Mouse (Mus musculus): ENCODE results near the gene Gm10447. TPM values are rescaled to one million over a fixed set of nuclear protein-coding genes. Genes with fewer than 3 reads are reported as not detected.
A peak's percentile ranks its signal among the peaks of the same experiment; 100 is the strongest.

The Gm10447 gene
- polyA plus RNA-seq, 1 experiment = not detected

- TF ChIP-seq POLR2A (IDR thresholded peaks at IDR 0.05; ENCODE audit: borderline replicate concordance, low read depth, low read length) (no peak), CTCF (IDR thresholded peaks at IDR 0.05; ENCODE audit: low read depth, low read length) (no peak)
- H3K4me1 ChIP-seq (ENCODE audit: control insufficient read depth, insufficient read depth, low read length) = no peaks in the 10 kb centered on the region
- no peak overlapping the region for H3K27ac ChIP-seq (ENCODE audit: insufficient read depth, low read depth, low read length)
- H3K4me3 ChIP-seq (ENCODE audit: insufficient read depth, low read length) = peak overlapping the region; percentile 57
Observed at GRCm38 (mm10) chr11:53479171-53479782, 22.4 kb upstream of the Gm10447 start.

- H3K4me3 ChIP-seq (ENCODE audit: insufficient read depth, low read length) = peak overlapping the region; percentile 39
- no peak overlapping the region for H3K27ac ChIP-seq (ENCODE audit: insufficient read depth, low read depth, low read length)
- TF ChIP-seq POLR2A (IDR thresholded peaks at IDR 0.05; ENCODE audit: borderline replicate concordance, low read depth, low read length) (no peak), CTCF (IDR thresholded peaks at IDR 0.05; ENCODE audit: low read depth, low read length) (no peak)
- no peaks in the 10 kb centered on the region for H3K4me1 ChIP-seq (ENCODE audit: control insufficient read depth, insufficient read depth, low read length)
Observed at GRCm38 (mm10) chr11:53478383-53479170, 21.7 kb upstream of the Gm10447 start.

- no peak for TF ChIP-seq CTCF (IDR thresholded peaks at IDR 0.05; ENCODE audit: low read depth, low read length)
- no peak for TF ChIP-seq POLR2A (IDR thresholded peaks at IDR 0.05; ENCODE audit: borderline replicate concordance, low read depth, low read length)
- Histone ChIP-seq H3K4me1 (ENCODE audit: control insufficient read depth, insufficient read depth, low read length) (no peaks in the 10 kb centered on the region), H3K4me3 (ENCODE audit: insufficient read depth, low read length) (no peak overlapping the region), H3K27ac (ENCODE audit: insufficient read depth, low read depth, low read length) (no peak overlapping the region)
Observed at GRCm38 (mm10) chr11:53477833-53478232, 20.9 kb upstream of the Gm10447 start.

GRCm38 (mm10) chr11:53475620-53476019 lies 18.7 kb upstream of the Gm10447 start:
- TF ChIP-seq POLR2A (IDR thresholded peaks at IDR 0.05; ENCODE audit: borderline replicate concordance, low read depth, low read length) (no peak), CTCF (IDR thresholded peaks at IDR 0.05; ENCODE audit: low read depth, low read length) (no peak)
- Histone ChIP-seq H3K27ac (ENCODE audit: insufficient read depth, low read depth, low read length) (no peak overlapping the region), H3K4me1 (ENCODE audit: control insufficient read depth, insufficient read depth, low read length) (no peaks in the 10 kb centered on the region), H3K4me3 (ENCODE audit: insufficient read depth, low read length) (no peak overlapping the region)

- H3K27ac ChIP-seq (ENCODE audit: insufficient read depth, low read depth, low read length) = no peak overlapping the region
- TF ChIP-seq POLR2A (IDR thresholded peaks at IDR 0.05; ENCODE audit: borderline replicate concordance, low read depth, low read length) (no peak), CTCF (IDR thresholded peaks at IDR 0.05; ENCODE audit: low read depth, low read length) (no peak)
- no peak overlapping the region for H3K4me3 ChIP-seq (ENCODE audit: insufficient read depth, low read length)
- no peaks in the 10 kb centered on the region for H3K4me1 ChIP-seq (ENCODE audit: control insufficient read depth, insufficient read depth, low read length)
Observed at GRCm38 (mm10) chr11:53472709-53473108, 15.8 kb upstream of the Gm10447 start.

- TF ChIP-seq POLR2A (IDR thresholded peaks at IDR 0.05; ENCODE audit: borderline replicate concordance, low read depth, low read length) = no peak
- TF ChIP-seq CTCF (IDR thresholded peaks at IDR 0.05; ENCODE audit: low read depth, low read length) = peak; percentile 99
- H3K4me1 ChIP-seq (ENCODE audit: control insufficient read depth, insufficient read depth, low read length) = no peaks in the 10 kb centered on the region
- H3K4me3 ChIP-seq (ENCODE audit: insufficient read depth, low read length) = no peak within 1 kb of the TSS; the same call in 1 of the 2 replicates
- no peak within 1 kb of the TSS for H3K27ac ChIP-seq (ENCODE audit: insufficient read depth, low read depth, low read length)
Observed at GRCm38 (mm10) chr11:53469968-53470695, 13.2 kb upstream of the Gm10447 start, which contains the start of gene Gm9837. Gene Gm9837 (minus strand): TSS chr11:53470479.

GRCm38 (mm10) chr11:53469294-53469967 lies 12.5 kb upstream of the Gm10447 start:
- H3K4me1 ChIP-seq (ENCODE audit: control insufficient read depth, insufficient read depth, low read length) = no peaks in the 10 kb centered on the region
- TF ChIP-seq POLR2A (IDR thresholded peaks at IDR 0.05; ENCODE audit: borderline replicate concordance, low read depth, low read length) = no peak
- TF ChIP-seq CTCF (IDR thresholded peaks at IDR 0.05; ENCODE audit: low read depth, low read length) = no peak
- H3K27ac ChIP-seq (ENCODE audit: insufficient read depth, low read depth, low read length) = no peak overlapping the region
- H3K4me3 ChIP-seq (ENCODE audit: insufficient read depth, low read length) = no peak overlapping the region; the same call in 1 of the 2 replicates

- H3K4me3 ChIP-seq (ENCODE audit: insufficient read depth, low read length) = no peak overlapping the region
- no peak for TF ChIP-seq POLR2A (IDR thresholded peaks at IDR 0.05; ENCODE audit: borderline replicate concordance, low read depth, low read length)
- TF ChIP-seq CTCF (IDR thresholded peaks at IDR 0.05; ENCODE audit: low read depth, low read length) = peak; percentile 73
- H3K4me1 ChIP-seq (ENCODE audit: control insufficient read depth, insufficient read depth, low read length) = no peaks in the 10 kb centered on the region
- no peak overlapping the region for H3K27ac ChIP-seq (ENCODE audit: insufficient read depth, low read depth, low read length)
Observed at GRCm38 (mm10) chr11:53466231-53466971, 9.5 kb upstream of the Gm10447 start.
